Mouse (Mus musculus) lung, embryonic 15.5 days (tissue): ENCODE results near the gene Appbp2. TPM values are rescaled to one million over a fixed set of nuclear protein-coding genes. Genes with fewer than 3 reads are reported as not detected.
A peak's percentile ranks its signal among the peaks of the same experiment; 100 is the strongest.

Source experiments
- ATAC-seq: fragments of 200-750 bp; cut with Nextera tagmentation; 2 replicates; pipeline ENCODE4 v1.8.0; 2017; ENCODE audit warnings: moderate number of reproducible peaks, borderline replicate concordance; ENCODE audit not compliant: low FRiP score, low TSS enrichment; ENCODE audit errors: extremely low read depth
- H3K27ac ChIP-seq: fragments of 300-500 bp; sonication (generic); 2 replicates; pipeline ENCODE4 v1.5.1; 2015; ENCODE audit warnings: moderate library complexity, mild to moderate bottlenecking, inconsistent platforms
- H3K27me3 ChIP-seq: fragments of 300-500 bp; sonication (generic); 2 replicates; pipeline ENCODE4 v1.6.1; 2015; ENCODE audit warnings: inconsistent platforms
- H3K36me3 ChIP-seq: fragments of 300-500 bp; sonication (generic); 2 replicates; pipeline ENCODE4 v1.6.1; 2015; ENCODE audit warnings: inconsistent platforms
- H3K4me1 ChIP-seq: fragments of 300-500 bp; sonication (generic); 2 replicates; pipeline ENCODE4 v1.6.1; 2015; ENCODE audit warnings: inconsistent platforms
- H3K4me2 ChIP-seq: fragments of 300-500 bp; sonication (generic); 2 replicates; pipeline ENCODE4 v1.6.1; 2015; ENCODE audit warnings: inconsistent platforms, mild to moderate bottlenecking, moderate library complexity
- H3K4me3 ChIP-seq: fragments of 300-500 bp; sonication (generic); 2 replicates; pipeline ENCODE4 v1.5.1; 2015; ENCODE audit warnings: mild to moderate bottlenecking, inconsistent platforms
- H3K9ac ChIP-seq: fragments of 300-500 bp; sonication (generic); 2 replicates; pipeline ENCODE4 v1.6.1; 2015; ENCODE audit warnings: inconsistent platforms
- H3K9me3 ChIP-seq: fragments of 300-500 bp; sonication (generic); 2 replicates; pipeline ENCODE4 v1.6.1; 2016; ENCODE audit warnings: inconsistent platforms
- WGBS: fragments of 180-500 bp; shearing (Covaris S2); methylation state at CpG from one replicate; pipeline ENCODE4 v1.1.7; 2015; 5-methylcytosine and 5-hydroxymethylcytosine counted together
- polyA plus RNA-seq: library from polyadenylated mRNA; unstranded; fragments of >200 nt; fragmentation: Nextera tagmentation; extraction: Ambion mirVana; gene quantifications from 2 replicates; pipeline ENCODE4 v1.2.1, GENCODE M21; 2015

The Appbp2 gene
- polyA plus RNA-seq, 1 experiment from 2014 or later: 43.3 TPM

DNA sequence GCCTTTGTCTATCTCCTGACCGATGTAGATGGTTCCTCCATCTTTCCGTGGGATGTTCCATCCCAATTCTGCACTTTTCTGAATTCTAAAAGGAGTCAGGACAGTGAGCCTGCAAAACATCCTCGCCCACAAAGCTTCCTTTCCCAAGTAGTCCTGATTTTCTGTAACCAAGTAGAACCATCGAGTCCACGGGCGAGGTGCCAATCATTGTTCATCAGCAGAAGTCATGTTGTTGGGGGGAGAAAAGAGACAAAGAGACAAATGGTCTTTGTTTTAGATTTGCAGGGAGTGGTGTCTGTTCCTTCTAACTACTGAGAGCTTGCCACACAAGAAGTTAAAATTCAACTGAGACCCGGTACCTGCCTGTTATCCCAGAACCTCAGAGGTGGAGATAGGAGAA, 18.7 kb upstream of the Appbp2 start:
- no peak for ATAC-seq
- WGBS: 72% methylated on average over 7 of the region's 7 CpGs
- Histone ChIP-seq H3K9me3 (no peaks in the 10 kb centered on the region), H3K9ac (no peak overlapping the region), H3K4me2 (no peak overlapping the region), H3K27ac (no peak overlapping the region), H3K4me3 (no peak overlapping the region), H3K27me3 (no peaks in the 10 kb centered on the region), H3K36me3 (no peaks in the 10 kb centered on the region), H3K4me1 (no peaks in the 10 kb centered on the region)

DNA sequence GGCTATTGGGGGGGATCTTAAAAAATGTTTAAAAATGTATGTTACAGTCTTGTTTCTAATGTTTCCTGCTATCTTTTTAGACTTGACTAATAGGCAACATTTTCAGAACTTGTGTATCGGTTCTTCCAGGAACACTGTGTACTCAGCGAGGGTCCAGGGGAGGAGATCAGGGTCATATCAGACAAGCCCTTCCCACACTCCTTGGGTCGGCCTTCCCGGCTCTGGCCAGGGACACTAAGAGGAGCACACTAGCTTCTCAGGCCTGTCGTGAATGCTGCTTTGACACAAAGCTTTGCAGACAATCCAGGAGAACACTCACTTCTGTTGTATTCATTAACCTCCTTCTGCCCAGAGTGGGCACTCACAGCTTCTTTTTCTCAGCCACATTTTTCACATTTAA, 18.1 kb upstream of the Appbp2 start:
- Histone ChIP-seq H3K4me2 (no peak overlapping the region), H3K9ac (no peak overlapping the region), H3K9me3 (no peaks in the 10 kb centered on the region), H3K4me1 (no peaks in the 10 kb centered on the region), H3K27ac (no peak overlapping the region), H3K27me3 (no peaks in the 10 kb centered on the region), H3K4me3 (no peak overlapping the region), H3K36me3 (no peaks in the 10 kb centered on the region)
- 55% methylated on average over 5 of the region's 5 CpGs for WGBS
- ATAC-seq: no peak

DNA sequence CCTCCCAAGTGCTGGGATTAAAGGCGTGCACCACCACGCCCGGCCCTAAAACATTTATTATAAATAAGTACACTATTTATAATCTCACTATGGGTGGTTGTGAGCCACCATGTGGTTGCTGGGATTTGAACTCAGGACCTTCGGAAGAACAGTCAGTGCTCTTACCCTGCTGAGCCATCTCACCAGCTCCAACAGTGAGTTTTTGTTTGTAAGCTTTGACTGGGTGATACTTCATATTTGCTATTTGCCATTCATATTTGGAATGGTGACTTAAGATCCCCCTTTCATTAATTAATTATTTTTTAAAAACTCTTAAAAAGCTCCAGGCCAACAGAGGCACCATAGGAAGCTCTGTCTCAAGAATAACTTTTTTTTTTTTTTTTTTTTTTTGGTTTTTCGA, 17.0 kb upstream of the Appbp2 start:
- Histone ChIP-seq H3K36me3 (no peaks in the 10 kb centered on the region), H3K9me3 (no peaks in the 10 kb centered on the region), H3K27ac (no peak overlapping the region), H3K4me3 (no peak overlapping the region), H3K27me3 (no peaks in the 10 kb centered on the region), H3K4me2 (no peak overlapping the region), H3K4me1 (no peaks in the 10 kb centered on the region), H3K9ac (no peak overlapping the region)
- WGBS: 85% methylated on average over 5 of the region's 5 CpGs
- ATAC-seq: no peak

DNA sequence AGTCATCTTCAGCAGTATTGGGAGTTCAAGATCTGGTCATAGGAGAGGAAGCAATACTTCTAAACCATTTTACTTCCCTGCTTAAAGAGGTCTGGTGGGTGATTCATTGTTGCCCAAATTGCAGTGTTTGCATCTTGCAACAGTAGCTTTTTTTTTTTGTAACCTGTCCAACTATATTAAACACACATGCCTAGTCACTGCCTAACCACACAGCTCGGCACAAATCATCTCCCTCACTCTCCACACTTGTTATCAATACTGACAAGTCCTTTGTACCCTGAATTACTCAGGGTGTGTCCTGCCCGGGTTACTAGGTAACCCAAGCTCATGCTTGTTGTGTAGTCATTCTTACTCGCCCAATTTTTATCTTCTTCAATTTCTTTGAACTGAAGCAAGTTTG, 15.5 kb upstream of the Appbp2 start:
- Histone ChIP-seq H3K27me3 (no peaks in the 10 kb centered on the region), H3K4me3 (no peak overlapping the region), H3K36me3 (no peaks in the 10 kb centered on the region), H3K4me1 (no peaks in the 10 kb centered on the region), H3K9ac (no peak overlapping the region), H3K27ac (no peak overlapping the region), H3K9me3 (no peaks in the 10 kb centered on the region), H3K4me2 (no peak overlapping the region)
- 63% methylated on average over 3 of the region's 3 CpGs for WGBS
- no peak for ATAC-seq

DNA sequence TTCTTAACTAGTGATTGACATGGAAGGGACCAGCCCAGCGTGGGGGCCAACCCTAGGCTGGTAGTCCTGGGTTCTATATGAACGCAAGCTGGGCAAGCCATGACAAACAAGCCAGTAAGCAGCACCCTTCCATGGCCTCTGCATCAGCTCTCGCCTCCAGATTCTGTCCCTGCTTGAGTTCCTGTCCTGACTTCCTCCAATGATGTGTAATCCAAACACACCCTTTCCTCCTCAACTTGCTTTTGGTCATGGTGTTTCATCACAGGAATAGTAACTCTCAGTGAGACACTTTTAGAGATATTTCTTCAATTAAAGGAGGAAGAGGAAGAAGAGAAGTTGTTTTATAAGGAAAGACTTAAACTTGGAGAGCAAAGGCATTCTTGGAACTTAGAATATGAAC, 14.4 kb upstream of the Appbp2 start:
- Histone ChIP-seq H3K9ac (no peak overlapping the region), H3K27me3 (no peaks in the 10 kb centered on the region), H3K27ac (no peak overlapping the region), H3K9me3 (no peaks in the 10 kb centered on the region), H3K36me3 (no peaks in the 10 kb centered on the region), H3K4me1 (no peaks in the 10 kb centered on the region), H3K4me2 (no peak overlapping the region), H3K4me3 (no peak overlapping the region)
- ATAC-seq: no peak
- WGBS: 62% methylated on average over 3 of the region's 3 CpGs

DNA sequence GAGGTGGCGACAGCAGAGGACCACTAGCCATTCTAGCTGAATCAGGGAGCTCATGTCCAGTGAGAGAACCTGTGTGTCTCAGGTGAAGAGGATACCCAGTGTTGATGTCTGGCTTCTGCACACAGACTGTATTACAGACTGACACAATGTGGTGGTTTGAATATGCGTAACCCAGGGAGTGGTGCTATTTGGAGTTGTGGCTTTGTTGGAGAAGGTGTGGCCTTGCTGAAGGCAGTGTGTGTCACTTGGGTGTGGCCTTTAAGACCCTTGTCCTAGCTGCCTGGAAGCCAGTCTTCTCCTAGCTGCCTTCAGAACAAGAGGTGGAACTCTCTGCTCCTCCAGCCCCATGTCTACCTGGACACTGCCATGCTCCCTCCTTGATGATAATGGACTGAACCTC, 13.2 kb upstream of the Appbp2 start:
- H3K36me3 ChIP-seq: no peaks in the 10 kb centered on the region
- no peak overlapping the region for H3K27ac ChIP-seq
- no peak overlapping the region for H3K4me3 ChIP-seq
- H3K9ac ChIP-seq: no peak overlapping the region
- WGBS: 87% methylated on average over 2 of the region's 2 CpGs
- H3K9me3 ChIP-seq: no peaks in the 10 kb centered on the region
- no peaks in the 10 kb centered on the region for H3K27me3 ChIP-seq
- no peak for ATAC-seq
- H3K4me1 ChIP-seq: no peaks in the 10 kb centered on the region
- no peak overlapping the region for H3K4me2 ChIP-seq

DNA sequence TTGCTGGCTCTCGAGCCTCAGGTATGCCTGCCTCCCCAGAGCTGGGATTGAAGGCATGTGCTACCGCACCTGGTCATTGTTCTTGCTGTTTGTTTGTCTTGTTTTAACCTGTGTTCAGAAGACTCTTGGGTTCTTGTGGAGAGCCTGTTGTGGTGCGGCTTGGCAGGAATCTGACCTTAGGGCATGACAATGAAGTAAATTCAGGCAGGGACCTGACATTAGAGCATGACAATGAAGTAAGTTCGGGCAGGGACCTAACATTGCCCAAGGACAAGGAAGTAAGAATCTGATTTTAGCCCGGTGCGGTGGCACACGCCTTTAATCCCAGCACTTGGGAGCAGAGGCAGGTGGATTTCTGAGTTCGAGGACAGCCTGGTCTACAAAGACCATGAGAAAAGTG, 6.3 kb upstream of the Appbp2 start:
- no peak overlapping the region for H3K27ac ChIP-seq
- H3K9ac ChIP-seq: no peak overlapping the region
- H3K27me3 ChIP-seq: no peaks in the 10 kb centered on the region
- no peaks in the 10 kb centered on the region for H3K4me1 ChIP-seq
- no peaks in the 10 kb centered on the region for H3K36me3 ChIP-seq
- no peak overlapping the region for H3K4me3 ChIP-seq
- no peaks in the 10 kb centered on the region for H3K9me3 ChIP-seq
- 86% methylated on average over 8 of the region's 8 CpGs for WGBS
- no peak for ATAC-seq
- H3K4me2 ChIP-seq: no peak overlapping the region

DNA sequence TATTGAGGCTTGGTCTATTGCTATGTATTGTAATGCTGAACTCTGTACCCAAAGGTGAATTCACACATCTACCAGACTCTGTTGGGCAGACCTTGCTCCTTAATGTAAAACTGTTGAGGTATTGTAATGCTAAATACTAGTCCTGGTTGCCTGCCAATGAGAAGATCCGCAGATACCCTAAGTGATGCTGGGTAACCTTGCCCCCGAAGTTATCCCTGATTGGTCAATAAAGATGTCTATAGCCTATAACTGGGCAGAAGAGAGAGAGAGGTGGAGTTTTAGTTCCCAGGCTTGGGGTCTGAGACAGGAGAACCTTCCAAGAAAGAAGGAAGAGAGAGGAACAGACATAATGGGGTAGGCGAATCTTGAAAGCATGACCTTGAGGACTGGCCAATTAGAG, 5.3 kb upstream of the Appbp2 start:
- no peaks in the 10 kb centered on the region for H3K36me3 ChIP-seq
- ATAC-seq: no peak
- H3K9me3 ChIP-seq: no peaks in the 10 kb centered on the region
- WGBS: 92% methylated on average over 3 of the region's 3 CpGs
- H3K4me3 ChIP-seq: no peak overlapping the region
- H3K27ac ChIP-seq: no peak overlapping the region
- 0 out of 2 replicates have a peak, but pooled peaks cover 4% of the 10 kb centered on the region for H3K4me1 ChIP-seq
- H3K9ac ChIP-seq: no peak overlapping the region
- no peak overlapping the region for H3K4me2 ChIP-seq
- no peaks in the 10 kb centered on the region for H3K27me3 ChIP-seq

DNA sequence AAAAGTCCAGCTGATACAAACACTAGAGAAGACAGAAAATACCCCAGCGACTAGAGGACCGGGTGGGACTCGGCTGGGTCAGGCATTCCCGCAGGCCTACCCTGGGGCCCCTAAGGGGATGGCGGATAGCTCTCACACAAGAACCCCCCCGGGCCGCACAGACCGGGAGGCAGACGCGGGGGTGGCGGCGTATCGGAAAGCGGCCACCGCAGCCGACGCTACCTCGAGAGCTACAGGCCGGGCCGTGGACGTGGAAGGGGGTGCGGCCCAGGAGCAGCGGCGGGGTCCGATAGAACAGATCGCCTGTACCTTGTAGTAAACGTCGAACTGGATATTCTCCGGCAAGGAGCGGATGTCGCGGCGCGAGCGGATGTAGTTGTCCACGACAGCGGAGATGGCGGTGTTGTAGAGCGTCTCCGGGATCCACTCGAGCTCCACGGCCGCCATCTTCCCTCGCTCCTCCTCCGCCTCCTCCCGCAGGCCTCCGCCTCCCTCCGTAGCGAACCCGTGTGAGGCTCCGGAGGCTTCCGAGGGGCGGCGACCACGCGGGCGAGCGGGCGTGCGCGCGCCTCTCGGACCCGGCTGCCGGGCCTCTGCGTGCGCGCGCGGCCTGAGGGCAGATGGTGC, 454 bp downstream of the Appbp2 start:
- under 1% methylated on average over 69 of the region's 70 CpGs for whole genome bisulfite sequencing
- peak; percentile 92 for ATAC-seq

DNA sequence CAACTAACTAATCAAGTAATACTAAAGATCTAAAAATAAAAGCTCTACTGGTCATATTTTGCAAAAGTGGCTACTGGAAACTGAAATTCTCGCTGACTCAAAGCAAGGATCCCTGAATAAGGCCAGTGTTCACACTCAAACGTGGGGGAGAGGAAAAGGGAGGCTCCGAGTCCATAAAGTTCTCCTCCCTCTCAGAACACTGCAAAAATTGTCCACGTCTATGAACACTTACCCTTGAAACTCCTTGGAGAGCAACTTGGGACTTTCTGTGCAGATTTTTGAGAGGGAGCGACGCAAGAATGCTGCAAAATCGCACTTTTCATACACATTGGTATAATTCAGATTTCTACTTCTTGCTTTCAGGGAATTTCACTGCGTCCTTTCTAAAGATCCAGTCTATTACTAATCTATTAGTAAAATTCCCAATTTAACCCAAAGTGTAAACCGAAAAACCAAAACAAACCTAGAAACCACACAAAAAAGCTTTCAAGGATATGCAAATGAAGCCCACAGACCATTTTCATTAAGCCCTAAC, 1.2 kb downstream of the Appbp2 start:
- 1% methylated on average over 9 of the region's 9 CpGs for WGBS
- ATAC-seq: no peak
- H3K4me3 ChIP-seq: peak overlapping the region; percentile 89
- H3K9ac ChIP-seq: peak overlapping the region; percentile 93
- peak overlapping the region; percentile 64 for H3K4me2 ChIP-seq
- no peaks in the 10 kb centered on the region for H3K36me3 ChIP-seq
- H3K4me1 ChIP-seq: peaks cover 13% of the 10 kb centered on the region
- H3K9me3 ChIP-seq: no peaks in the 10 kb centered on the region
- peak overlapping the region; percentile 99; the same call in 1 of the 2 replicates for H3K27ac ChIP-seq
- no peaks in the 10 kb centered on the region for H3K27me3 ChIP-seq

More for the DNA sequence above, 454 bp downstream of the Appbp2 start:
- H3K9me3 ChIP-seq: no peaks in the 10 kb centered on the region
- peak overlapping the region; percentile 64 for H3K4me2 ChIP-seq
- no peaks in the 10 kb centered on the region for H3K27me3 ChIP-seq
- peak overlapping the region; percentile 89 for H3K4me3 ChIP-seq
- H3K27ac ChIP-seq: peak overlapping the region; percentile 99
- H3K9ac ChIP-seq: peak overlapping the region; percentile 93
- no peaks in the 10 kb centered on the region for H3K36me3 ChIP-seq
- H3K4me1 ChIP-seq: peaks cover 11% of the 10 kb centered on the region

DNA sequence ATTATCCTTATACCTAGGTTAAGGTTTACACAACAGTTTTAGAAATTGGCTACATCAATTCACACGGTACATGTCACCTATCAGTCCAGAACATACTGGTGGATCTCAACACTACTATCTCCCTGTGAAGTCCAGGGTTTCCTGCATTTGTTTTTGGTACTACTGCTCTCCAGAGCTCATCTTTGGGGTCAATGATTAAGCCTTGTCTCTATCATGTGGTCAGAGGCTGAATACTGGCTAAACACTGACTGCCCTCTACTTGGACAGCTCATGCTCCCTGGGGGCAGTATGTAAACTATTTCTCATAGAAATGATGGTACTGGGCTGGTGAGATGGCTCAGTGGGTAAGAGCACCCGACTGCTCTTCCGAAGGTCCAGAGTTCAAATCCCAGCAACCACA, 11.7 kb downstream of the Appbp2 start:
- H3K4me2 ChIP-seq: no peak overlapping the region
- H3K36me3 ChIP-seq: peaks cover 5% of the 10 kb centered on the region
- no peaks in the 10 kb centered on the region for H3K27me3 ChIP-seq
- H3K4me3 ChIP-seq: no peak overlapping the region
- no peak overlapping the region for H3K9ac ChIP-seq
- no peaks in the 10 kb centered on the region for H3K9me3 ChIP-seq
- WGBS: 93% methylated on average over 3 of the region's 3 CpGs
- no peak overlapping the region for H3K27ac ChIP-seq
- ATAC-seq: no peak
- H3K4me1 ChIP-seq: no peaks in the 10 kb centered on the region

DNA sequence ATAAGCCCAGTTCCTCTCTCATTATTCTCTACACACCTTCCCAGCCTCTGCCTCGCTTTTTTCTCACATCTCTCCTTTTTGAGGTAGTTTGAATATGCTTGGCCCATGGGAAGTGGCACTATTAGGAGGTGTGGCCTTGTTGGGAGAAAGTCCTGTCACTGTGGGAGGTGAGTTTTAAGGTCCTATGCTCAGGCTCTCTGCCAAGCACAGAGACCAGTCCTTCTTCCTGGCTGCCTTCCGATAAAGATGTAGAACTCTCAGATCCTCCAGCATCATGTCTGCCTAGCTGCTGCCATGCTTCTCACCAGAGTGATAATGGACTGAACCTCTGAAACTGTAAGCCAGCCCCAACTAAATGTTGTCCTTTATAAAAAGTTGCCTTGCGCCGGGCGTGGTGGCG, 12.4 kb downstream of the Appbp2 start:
- no peak overlapping the region for H3K4me2 ChIP-seq
- H3K4me1 ChIP-seq: no peaks in the 10 kb centered on the region
- H3K36me3 ChIP-seq: peaks cover 5% of the 10 kb centered on the region
- ATAC-seq: no peak
- WGBS: 95% methylated on average over 6 of the region's 6 CpGs
- no peaks in the 10 kb centered on the region for H3K9me3 ChIP-seq
- no peak overlapping the region for H3K4me3 ChIP-seq
- no peak overlapping the region for H3K27ac ChIP-seq
- no peaks in the 10 kb centered on the region for H3K27me3 ChIP-seq
- no peak overlapping the region for H3K9ac ChIP-seq

DNA sequence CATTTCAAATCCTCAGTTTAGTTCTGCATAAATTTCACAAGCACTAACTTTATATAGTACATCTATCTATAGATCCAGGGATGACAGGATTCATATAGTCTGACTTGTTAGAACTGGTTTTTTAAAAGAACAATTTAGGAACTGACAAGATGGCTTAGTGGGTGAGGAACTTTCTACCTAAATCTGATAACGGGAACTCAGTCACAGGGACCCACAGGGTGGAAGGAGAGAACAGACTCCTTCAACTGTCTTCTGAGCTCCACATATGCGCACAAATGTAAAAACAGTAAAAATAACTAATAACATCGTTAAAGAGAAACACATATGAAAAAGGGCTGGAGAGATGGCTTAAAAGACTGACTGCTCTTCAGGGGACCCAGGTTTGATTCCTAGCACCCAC, 15.9 kb downstream of the Appbp2 start:
- no peaks in the 10 kb centered on the region for H3K4me1 ChIP-seq
- WGBS: 90% methylated on average over 3 of the region's 3 CpGs
- no peak overlapping the region for H3K9ac ChIP-seq
- H3K4me2 ChIP-seq: no peak overlapping the region
- peaks cover 22% of the 10 kb centered on the region for H3K36me3 ChIP-seq
- H3K27me3 ChIP-seq: no peaks in the 10 kb centered on the region
- H3K9me3 ChIP-seq: no peaks in the 10 kb centered on the region
- no peak overlapping the region for H3K4me3 ChIP-seq
- H3K27ac ChIP-seq: no peak overlapping the region
- no peak for ATAC-seq
